Mouse (Mus musculus) limb, embryonic 15.5 days (tissue): ENCODE results near the gene Sox5. TPM values are rescaled to one million over a fixed set of nuclear protein-coding genes. Genes with fewer than 3 reads are reported as not detected.

Source experiments
- ATAC-seq: fragments of 200-750 bp; cut with Nextera tagmentation; 2 replicates; pipeline ENCODE4 v1.8.0; 2017; ENCODE audit warnings: low read depth, moderate TSS enrichment; ENCODE audit not compliant: insufficient number of reproducible peaks, low FRiP score, low TSS enrichment
- H3K27ac ChIP-seq: fragments of 300-500 bp; sonication (generic); 2 replicates; pipeline ENCODE4 v1.5.1; 2015; ENCODE audit warnings: moderate library complexity, mild to moderate bottlenecking, inconsistent platforms
- H3K27me3 ChIP-seq: fragments of 300-500 bp; sonication (generic); 2 replicates; pipeline ENCODE4 v1.6.1; 2015; ENCODE audit warnings: inconsistent platforms
- H3K36me3 ChIP-seq: fragments of 300-500 bp; sonication (generic); 2 replicates; pipeline ENCODE4 v1.6.1; 2015; ENCODE audit warnings: inconsistent platforms
- H3K4me1 ChIP-seq: fragments of 300-500 bp; sonication (generic); 2 replicates; pipeline ENCODE4 v1.6.1; 2015; ENCODE audit warnings: inconsistent platforms
- H3K4me2 ChIP-seq: fragments of 300-500 bp; sonication (generic); 2 replicates; pipeline ENCODE4 v1.6.1; 2015; ENCODE audit warnings: mild to moderate bottlenecking, inconsistent platforms
- H3K4me3 ChIP-seq: fragments of 300-500 bp; sonication (generic); 2 replicates; pipeline ENCODE4 v1.5.1; 2015; ENCODE audit warnings: mild to moderate bottlenecking, inconsistent platforms
- H3K9ac ChIP-seq: fragments of 300-500 bp; sonication (generic); 2 replicates; pipeline ENCODE4 v1.6.1; 2015; ENCODE audit warnings: inconsistent platforms
- H3K9me3 ChIP-seq: fragments of 300-500 bp; sonication (generic); 2 replicates; pipeline ENCODE4 v1.6.1; 2016; ENCODE audit warnings: inconsistent platforms
- WGBS: fragments of 180-500 bp; shearing (Covaris S2); methylation state at CpG from one replicate; pipeline ENCODE4 v1.1.7; 2015; 5-methylcytosine and 5-hydroxymethylcytosine counted together
- polyA plus RNA-seq: library from polyadenylated mRNA; unstranded; fragments of >200 nt; fragmentation: Nextera tagmentation; extraction: Ambion mirVana; gene quantifications from 2 replicates; pipeline ENCODE4 v1.2.1, GENCODE M21; 2015

Sox5 gene
- polyA plus RNA-seq, 1 experiment from 2014 or later: 36.0 TPM

GRCm38 (mm10) chr6:143832483-143833181 is 949.1 kb downstream of the Sox5 start:
- Histone ChIP-seq H3K27ac (no peak overlapping the region), H3K4me3 (no peak overlapping the region), H3K4me2 (no peak overlapping the region), H3K9me3 (no peaks in the 10 kb centered on the region), H3K36me3 (0 out of 2 replicates have a peak, but pooled peaks cover 12% of the 10 kb centered on the region), H3K27me3 (peaks cover 6% of the 10 kb centered on the region; the same call in 1 of the 2 replicates), H3K4me1 (no peaks in the 10 kb centered on the region), H3K9ac (no peak overlapping the region)
- ATAC-seq: no peak
- WGBS: 81% methylated on average over 12 of the region's 12 CpGs

- no peaks in the 10 kb centered on the region for H3K4me1 ChIP-seq
- 52% methylated on average over 4 of the region's 4 CpGs for WGBS
- no peak overlapping the region for H3K27ac ChIP-seq
- no peak overlapping the region for H3K4me2 ChIP-seq
- no peaks in the 10 kb centered on the region for H3K9me3 ChIP-seq
- no peak overlapping the region for H3K4me3 ChIP-seq
- ATAC-seq: no peak
- H3K36me3 ChIP-seq: 0 out of 2 replicates have a peak, but pooled peaks cover 12% of the 10 kb centered on the region
- H3K9ac ChIP-seq: no peak overlapping the region
- peaks cover 6% of the 10 kb centered on the region; the same call in 1 of the 2 replicates for H3K27me3 ChIP-seq
Measured at GRCm38 (mm10) chr6:143831246-143831645, 950.5 kb downstream of the Sox5 start.

- Histone ChIP-seq H3K36me3 (0 out of 2 replicates have a peak, but pooled peaks cover 11% of the 10 kb centered on the region), H3K27me3 (peaks cover 6% of the 10 kb centered on the region; the same call in 1 of the 2 replicates), H3K9ac (no peak overlapping the region), H3K9me3 (no peaks in the 10 kb centered on the region), H3K4me3 (no peak overlapping the region), H3K27ac (no peak overlapping the region), H3K4me2 (no peak overlapping the region), H3K4me1 (no peaks in the 10 kb centered on the region)
- no peak for ATAC-seq
- WGBS: 57% methylated on average over 2 of the region's 2 CpGs
Measured at GRCm38 (mm10) chr6:143830131-143830530, 951.6 kb downstream of the Sox5 start.

- no peak overlapping the region for H3K27ac ChIP-seq
- H3K27me3 ChIP-seq: no peaks in the 10 kb centered on the region
- H3K4me3 ChIP-seq: no peak overlapping the region
- ATAC-seq: no peak
- no peaks in the 10 kb centered on the region for H3K9me3 ChIP-seq
- WGBS: 76% methylated on average over 5 of the region's 5 CpGs
- no peaks in the 10 kb centered on the region for H3K4me1 ChIP-seq
- H3K36me3 ChIP-seq: no peaks in the 10 kb centered on the region
- H3K4me2 ChIP-seq: no peak overlapping the region
- no peak overlapping the region for H3K9ac ChIP-seq
Measured at GRCm38 (mm10) chr6:143826786-143827185, 955.0 kb downstream of the Sox5 start.

GRCm38 (mm10) chr6:143825966-143826365 is 955.8 kb downstream of the Sox5 start:
- Histone ChIP-seq H3K4me1 (no peaks in the 10 kb centered on the region), H3K4me2 (no peak overlapping the region), H3K9me3 (no peaks in the 10 kb centered on the region), H3K9ac (no peak overlapping the region), H3K36me3 (no peaks in the 10 kb centered on the region), H3K4me3 (no peak overlapping the region), H3K27ac (no peak overlapping the region), H3K27me3 (no peaks in the 10 kb centered on the region)
- no peak for ATAC-seq
- WGBS: 89% methylated on average over 5 of the region's 5 CpGs

- no peak overlapping the region for H3K27ac ChIP-seq
- WGBS: 85% methylated on average over 6 of the region's 6 CpGs
- ATAC-seq: no peak
Measured at GRCm38 (mm10) chr6:143825086-143825485, 956.7 kb downstream of the Sox5 start.

GRCm38 (mm10) chr6:143788446-143788845 is 993.3 kb downstream of the Sox5 start:
- WGBS: 91% methylated on average over 2 of the region's 2 CpGs
- Histone ChIP-seq H3K9ac (no peak overlapping the region), H3K4me3 (no peak overlapping the region), H3K27me3 (no peaks in the 10 kb centered on the region), H3K4me1 (no peaks in the 10 kb centered on the region), H3K4me2 (no peak overlapping the region), H3K36me3 (no peaks in the 10 kb centered on the region), H3K27ac (no peak overlapping the region), H3K9me3 (no peaks in the 10 kb centered on the region)
- no peak for ATAC-seq

More at GRCm38 (mm10) chr6:143825086-143825485, 956.7 kb downstream of the Sox5 start:
- H3K4me2 ChIP-seq: no peak overlapping the region
- no peaks in the 10 kb centered on the region for H3K9me3 ChIP-seq
- H3K4me3 ChIP-seq: no peak overlapping the region
- no peaks in the 10 kb centered on the region for H3K4me1 ChIP-seq
- no peaks in the 10 kb centered on the region for H3K27me3 ChIP-seq
- H3K36me3 ChIP-seq: no peaks in the 10 kb centered on the region
- H3K9ac ChIP-seq: no peak overlapping the region

- Histone ChIP-seq H3K36me3 (no peaks in the 10 kb centered on the region), H3K27me3 (no peaks in the 10 kb centered on the region), H3K4me1 (no peaks in the 10 kb centered on the region), H3K9ac (no peak overlapping the region), H3K27ac (no peak overlapping the region), H3K4me2 (no peak overlapping the region), H3K4me3 (no peak overlapping the region), H3K9me3 (no peaks in the 10 kb centered on the region)
- ATAC-seq: no peak
- 73% methylated on average over 5 of the region's 5 CpGs for WGBS
Measured at GRCm38 (mm10) chr6:143787360-143787759, 994.4 kb downstream of the Sox5 start.

GRCm38 (mm10) chr6:143785685-143786084 is 996.1 kb downstream of the Sox5 start:
- 67% methylated on average over 4 of the region's 4 CpGs for WGBS

More at GRCm38 (mm10) chr6:143785685-143786084, 996.1 kb downstream of the Sox5 start:
- H3K27me3 ChIP-seq: no peaks in the 10 kb centered on the region
- H3K4me1 ChIP-seq: no peaks in the 10 kb centered on the region
- no peak overlapping the region for H3K9ac ChIP-seq
- no peak overlapping the region for H3K27ac ChIP-seq
- H3K4me3 ChIP-seq: no peak overlapping the region
- no peaks in the 10 kb centered on the region for H3K36me3 ChIP-seq
- no peak overlapping the region for H3K4me2 ChIP-seq
- ATAC-seq: no peak
- no peaks in the 10 kb centered on the region for H3K9me3 ChIP-seq
